Mouse (Mus musculus): ENCODE data around the gene Gnai3. TPM values are rescaled to one million over a fixed set of nuclear protein-coding genes. Genes with fewer than 3 reads are reported as not detected.

Gnai3 gene
- 155 and 191 TPM in 2 replicates for polyA plus RNA-seq (2015; fragmentation: Nextera tagmentation; extraction: Ambion mirVana)

- Histone ChIP-seq H3K4me3 (replicated peaks; ENCODE audit: low read length) (peak within 1 kb of the TSS; percentile 93), H3K36me3 (ENCODE audit: control insufficient read depth, insufficient read depth) (no peaks in the 10 kb centered on the region; the same call in 1 of the 2 replicates), H3K4me2 (ENCODE audit: low read length) (peak within 1 kb of the TSS; percentile 90), H3K9me3 (ENCODE audit: control insufficient read depth, low read length) (no peaks in the 10 kb centered on the region), H3K9ac (replicated peaks; ENCODE audit: low read depth, low read length) (peak within 1 kb of the TSS; percentile 91), H3K27me3 (replicated peaks; ENCODE audit: control insufficient read depth, insufficient read depth, low read length) (no peaks in the 10 kb centered on the region), H3K4me1 (replicated peaks; ENCODE audit: control insufficient read depth, insufficient read depth, low read length) (peaks cover 25% of the 10 kb centered on the region), H3K27ac (ENCODE audit: low read length) (peak within 1 kb of the TSS; percentile 90)
- WGBS = under 1% methylated on average over 63 of the region's 63 CpGs
- peak; percentile 96 for ATAC-seq
Observed at GRCm38 (mm10) chr3:108145534-108146445, at the start of gene Gnai3. Gnai3 (minus strand) TSS chr3:108146146.

GRCm38 (mm10) chr3:108195287-108195686 is 49.3 kb upstream of the Gnai3 start:
- no peak overlapping the region for H3K9ac ChIP-seq (replicated peaks; ENCODE audit: low read depth, low read length)
- WGBS = 86% methylated on average over 4 of the region's 4 CpGs
- ATAC-seq = no peak
- peaks cover 7% of the 10 kb centered on the region for H3K36me3 ChIP-seq (ENCODE audit: control insufficient read depth, insufficient read depth)
- no peaks in the 10 kb centered on the region for H3K9me3 ChIP-seq (ENCODE audit: control insufficient read depth, low read length)
- H3K4me3 ChIP-seq (replicated peaks; ENCODE audit: low read length) = no peak overlapping the region
- no peak overlapping the region for H3K4me2 ChIP-seq (ENCODE audit: low read length)
- H3K27ac ChIP-seq (ENCODE audit: low read length) = no peak overlapping the region
- H3K27me3 ChIP-seq (replicated peaks; ENCODE audit: control insufficient read depth, insufficient read depth, low read length) = no peaks in the 10 kb centered on the region
- peaks cover 32% of the 10 kb centered on the region for H3K4me1 ChIP-seq (replicated peaks; ENCODE audit: control insufficient read depth, insufficient read depth, low read length)

GRCm38 (mm10) chr3:108193686-108194085 is 47.7 kb upstream of the Gnai3 start:
- Histone ChIP-seq H3K4me2 (ENCODE audit: low read length) (no peak overlapping the region), H3K9ac (replicated peaks; ENCODE audit: low read depth, low read length) (no peak overlapping the region), H3K4me3 (replicated peaks; ENCODE audit: low read length) (no peak overlapping the region), H3K27ac (ENCODE audit: low read length) (no peak overlapping the region), H3K9me3 (ENCODE audit: control insufficient read depth, low read length) (no peaks in the 10 kb centered on the region), H3K4me1 (replicated peaks; ENCODE audit: control insufficient read depth, insufficient read depth, low read length) (peaks cover 31% of the 10 kb centered on the region), H3K36me3 (ENCODE audit: control insufficient read depth, insufficient read depth) (peaks cover 3% of the 10 kb centered on the region; the same call in 1 of the 2 replicates), H3K27me3 (replicated peaks; ENCODE audit: control insufficient read depth, insufficient read depth, low read length) (no peaks in the 10 kb centered on the region)
- WGBS = 79% methylated on average over 4 of the region's 4 CpGs
- ATAC-seq = no peak

- H3K9ac ChIP-seq (replicated peaks; ENCODE audit: low read depth, low read length) = no peak overlapping the region
- no peaks in the 10 kb centered on the region for H3K9me3 ChIP-seq (ENCODE audit: control insufficient read depth, low read length)
- 65% methylated on average over 5 of the region's 5 CpGs for WGBS
- H3K36me3 ChIP-seq (ENCODE audit: control insufficient read depth, insufficient read depth) = no peaks in the 10 kb centered on the region
- no peak overlapping the region for H3K4me2 ChIP-seq (ENCODE audit: low read length)
- H3K27me3 ChIP-seq (replicated peaks; ENCODE audit: control insufficient read depth, insufficient read depth, low read length) = no peaks in the 10 kb centered on the region
- H3K4me3 ChIP-seq (replicated peaks; ENCODE audit: low read length) = no peak overlapping the region
- peaks cover 28% of the 10 kb centered on the region for H3K4me1 ChIP-seq (replicated peaks; ENCODE audit: control insufficient read depth, insufficient read depth, low read length)
- no peak for ATAC-seq
- H3K27ac ChIP-seq (ENCODE audit: low read length) = no peak overlapping the region
Observed at GRCm38 (mm10) chr3:108189897-108190296, 44.0 kb upstream of the Gnai3 start.

- Histone ChIP-seq H3K9ac (replicated peaks; ENCODE audit: low read depth, low read length) (no peak overlapping the region), H3K9me3 (ENCODE audit: control insufficient read depth, low read length) (no peaks in the 10 kb centered on the region), H3K36me3 (ENCODE audit: control insufficient read depth, insufficient read depth) (no peaks in the 10 kb centered on the region), H3K27me3 (replicated peaks; ENCODE audit: control insufficient read depth, insufficient read depth, low read length) (no peaks in the 10 kb centered on the region), H3K4me2 (ENCODE audit: low read length) (no peak overlapping the region), H3K4me1 (replicated peaks; ENCODE audit: control insufficient read depth, insufficient read depth, low read length) (peaks cover 28% of the 10 kb centered on the region), H3K27ac (ENCODE audit: low read length) (no peak overlapping the region), H3K4me3 (replicated peaks; ENCODE audit: low read length) (no peak overlapping the region)
- 76% methylated on average over 9 of the region's 9 CpGs for WGBS
- no peak for ATAC-seq
Observed at GRCm38 (mm10) chr3:108188716-108189490, 43.0 kb upstream of the Gnai3 start.

- Histone ChIP-seq H3K27me3 (replicated peaks; ENCODE audit: control insufficient read depth, insufficient read depth, low read length) (no peaks in the 10 kb centered on the region), H3K4me3 (replicated peaks; ENCODE audit: low read length) (peak overlapping the region; percentile 74), H3K36me3 (ENCODE audit: control insufficient read depth, insufficient read depth) (no peaks in the 10 kb centered on the region), H3K4me2 (ENCODE audit: low read length) (peak overlapping the region; percentile 80), H3K9ac (replicated peaks; ENCODE audit: low read depth, low read length) (peak overlapping the region; percentile 81), H3K4me1 (replicated peaks; ENCODE audit: control insufficient read depth, insufficient read depth, low read length) (peaks cover 28% of the 10 kb centered on the region), H3K27ac (ENCODE audit: low read length) (no peak overlapping the region), H3K9me3 (ENCODE audit: control insufficient read depth, low read length) (no peaks in the 10 kb centered on the region)
- 59% methylated on average over 20 of the region's 20 CpGs for WGBS
- peak; percentile 8; the same call in 1 of the 2 replicates for ATAC-seq
Observed at GRCm38 (mm10) chr3:108187111-108187795, 41.3 kb upstream of the Gnai3 start.

- Histone ChIP-seq H3K4me1 (replicated peaks; ENCODE audit: control insufficient read depth, insufficient read depth, low read length) (peaks cover 28% of the 10 kb centered on the region), H3K4me2 (ENCODE audit: low read length) (peak within 1 kb of the TSS; percentile 80), H3K9ac (replicated peaks; ENCODE audit: low read depth, low read length) (peak within 1 kb of the TSS; percentile 81), H3K27me3 (replicated peaks; ENCODE audit: control insufficient read depth, insufficient read depth, low read length) (no peaks in the 10 kb centered on the region), H3K9me3 (ENCODE audit: control insufficient read depth, low read length) (no peaks in the 10 kb centered on the region), H3K4me3 (replicated peaks; ENCODE audit: low read length) (peak within 1 kb of the TSS; percentile 74), H3K36me3 (ENCODE audit: control insufficient read depth, insufficient read depth) (no peaks in the 10 kb centered on the region), H3K27ac (ENCODE audit: low read length) (no peak within 1 kb of the TSS)
- peak; percentile 64 for ATAC-seq
- WGBS = 1% methylated on average over 60 of the region's 100 CpGs
Observed at GRCm38 (mm10) chr3:108186098-108187047, 40.4 kb upstream of the Gnai3 start, which contains the start of gene Amigo1. Amigo1 (plus strand) TSS chr3:108186335.

GRCm38 (mm10) chr3:108185460-108186097 is 39.6 kb upstream of the Gnai3 start:
- Histone ChIP-seq H3K4me2 (ENCODE audit: low read length) (peak overlapping the region; percentile 80), H3K27me3 (replicated peaks; ENCODE audit: control insufficient read depth, insufficient read depth, low read length) (no peaks in the 10 kb centered on the region), H3K36me3 (ENCODE audit: control insufficient read depth, insufficient read depth) (no peaks in the 10 kb centered on the region), H3K27ac (ENCODE audit: low read length) (no peak overlapping the region), H3K4me3 (replicated peaks; ENCODE audit: low read length) (peak overlapping the region; percentile 74), H3K9ac (replicated peaks; ENCODE audit: low read depth, low read length) (peak overlapping the region; percentile 81), H3K4me1 (replicated peaks; ENCODE audit: control insufficient read depth, insufficient read depth, low read length) (peaks cover 28% of the 10 kb centered on the region), H3K9me3 (ENCODE audit: control insufficient read depth, low read length) (no peaks in the 10 kb centered on the region)
- ATAC-seq = no peak
- 3% methylated on average over 16 of the region's 16 CpGs for WGBS
